Mouse (Mus musculus): ENCODE data around the gene Naa25.

Naa25 gene

DNA sequence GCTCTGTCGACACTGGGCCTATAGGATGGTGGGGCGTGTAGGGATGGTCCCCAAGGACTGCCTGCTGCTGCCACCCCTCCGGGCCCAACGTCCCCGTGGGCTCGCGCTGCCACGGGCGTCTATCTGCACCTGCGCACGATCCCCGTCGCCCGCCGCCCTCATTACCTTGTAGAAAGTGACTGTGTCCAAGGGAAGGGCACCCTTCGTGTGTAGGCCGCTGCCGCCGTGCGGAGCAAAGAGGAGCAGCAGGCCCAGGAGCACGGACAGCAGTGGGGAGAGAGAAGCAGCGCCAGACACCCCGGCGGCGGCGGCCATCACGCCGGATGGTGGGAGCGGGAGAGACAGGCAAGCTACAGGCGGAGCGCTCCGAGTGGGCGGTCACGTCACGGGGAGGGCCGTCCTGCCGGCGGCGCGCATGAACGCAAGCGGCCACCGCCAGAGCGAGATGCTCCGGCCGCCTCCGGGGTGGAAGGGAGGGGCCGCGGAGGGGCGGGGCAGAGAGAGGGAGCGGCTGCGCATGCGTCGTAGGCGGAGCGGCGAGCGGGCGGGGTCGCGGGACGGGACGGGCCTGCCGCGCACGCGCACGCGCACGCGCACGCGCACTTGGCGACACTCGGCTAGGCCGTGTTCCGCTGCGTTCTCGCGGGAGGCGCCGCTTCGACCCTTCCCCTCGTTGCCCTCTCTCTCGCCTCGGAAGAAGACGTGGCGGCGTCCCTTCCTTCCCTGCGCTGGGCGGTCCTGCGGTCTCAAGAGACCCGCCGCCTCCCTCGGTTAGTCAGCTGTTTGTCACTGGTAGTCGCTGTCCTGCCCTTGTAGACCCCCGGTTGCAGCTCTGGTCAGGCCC is 54.5 kb downstream of the Naa25 start, which contains the start of gene Erp29:
TSS of gene Erp29 (minus strand) at position 481 of the 844 bp plus-strand sequence.
- peak; percentile 94 for DNase-seq (ENCODE audit: low read depth, low spot score)

DNA sequence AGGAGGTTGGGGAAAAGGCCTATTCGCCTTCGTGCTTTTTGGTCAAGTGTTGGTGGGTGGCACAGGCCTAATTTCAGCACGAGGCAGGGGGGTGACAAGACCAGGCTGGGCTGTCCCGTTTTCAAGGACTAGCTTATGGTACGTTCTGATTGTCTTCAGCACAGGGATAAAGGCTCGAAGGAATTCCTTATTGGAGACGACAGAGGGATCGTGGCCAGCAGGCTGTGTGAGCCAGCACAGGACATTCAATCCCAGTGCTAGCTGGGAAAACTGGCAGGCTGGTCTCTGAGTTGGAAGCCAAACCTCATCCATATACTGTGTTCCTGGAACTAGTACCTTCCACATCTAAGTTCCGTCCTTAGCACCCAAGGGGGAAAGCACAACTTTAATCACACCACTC is 55.2 kb downstream of the Naa25 start:
- no peak for DNase-seq (ENCODE audit: low read depth, low spot score)

DNA sequence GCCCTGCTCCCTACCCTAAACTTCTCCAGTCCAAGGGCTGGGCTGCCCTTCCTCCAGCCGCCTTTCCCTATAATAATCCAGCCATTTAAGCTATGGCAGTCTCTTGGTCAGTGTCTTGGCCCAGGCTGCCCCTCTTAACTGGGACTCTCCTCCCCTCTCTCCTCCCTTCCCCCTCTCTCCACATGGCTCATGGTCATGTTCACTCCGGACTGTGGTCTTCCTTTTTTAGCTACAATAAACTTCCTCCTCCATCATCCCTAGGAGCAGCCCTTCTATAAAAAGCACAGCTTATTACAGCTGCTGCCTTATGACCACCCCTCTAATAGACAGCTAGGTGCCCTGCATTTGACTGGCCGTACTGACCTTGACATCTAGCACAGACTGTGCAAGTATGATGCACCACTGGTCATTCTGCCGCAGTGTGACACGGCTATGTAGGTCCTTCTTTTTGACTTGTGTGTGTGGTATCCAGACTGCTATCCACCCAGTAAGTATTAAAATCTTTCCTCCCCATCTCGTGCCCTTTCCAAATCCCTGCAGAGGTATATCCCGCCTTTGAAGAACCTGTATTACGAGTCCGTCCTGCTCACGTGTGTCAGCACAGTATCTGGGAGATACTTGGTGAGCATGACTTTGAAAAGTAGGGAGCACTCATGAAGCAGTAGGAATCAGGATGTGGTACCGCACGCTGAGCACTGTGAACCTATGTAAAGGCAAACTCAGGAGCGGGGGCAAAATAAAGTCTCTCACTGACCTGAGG is 56.2 kb downstream of the Naa25 start:
- no peak for DNase-seq (ENCODE audit: low read depth, low spot score)

- no peak for DNase-seq (ENCODE audit: low read depth, low spot score)
These were observed 56.7 kb downstream of the Naa25 start for GRCm38 (mm10) chr5:121454503-121454782.

DNA sequence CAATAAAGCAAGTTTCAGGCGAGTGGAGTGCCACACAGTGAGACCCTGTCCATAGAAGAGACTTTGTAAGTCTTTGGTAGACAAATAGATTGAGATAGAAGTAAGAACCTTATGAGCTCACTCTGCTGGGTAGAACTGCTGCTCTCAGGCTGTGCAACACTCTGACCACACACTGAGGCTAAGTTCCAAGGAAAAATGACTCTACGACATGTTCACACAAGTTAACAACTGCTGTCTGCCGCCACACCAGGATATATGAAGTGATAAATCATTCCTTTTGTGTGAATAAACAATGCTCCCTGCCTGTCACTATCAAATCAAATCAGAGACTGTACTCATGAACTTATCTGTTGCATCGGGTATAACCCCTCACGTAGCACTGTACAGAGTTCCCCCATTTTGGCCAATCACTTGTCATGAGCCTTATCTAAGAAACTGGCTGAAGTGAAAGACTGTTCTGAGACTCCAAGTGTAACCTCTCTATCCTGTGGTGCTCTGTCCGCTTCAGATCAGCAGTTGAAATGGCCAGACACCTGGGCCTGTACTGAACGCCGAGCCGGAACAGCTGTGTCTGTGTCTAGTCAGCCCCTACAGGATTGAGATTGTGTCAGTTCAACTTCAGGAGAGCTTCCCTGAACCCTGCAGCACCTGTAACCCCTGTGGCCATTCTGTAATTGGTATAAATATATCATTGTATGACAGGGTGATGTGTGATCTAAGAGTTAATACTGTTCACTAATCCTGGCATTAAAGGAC is 58.0 kb downstream of the Naa25 start:
- DNase-seq (ENCODE audit: low read depth, low spot score): no peak

DNA sequence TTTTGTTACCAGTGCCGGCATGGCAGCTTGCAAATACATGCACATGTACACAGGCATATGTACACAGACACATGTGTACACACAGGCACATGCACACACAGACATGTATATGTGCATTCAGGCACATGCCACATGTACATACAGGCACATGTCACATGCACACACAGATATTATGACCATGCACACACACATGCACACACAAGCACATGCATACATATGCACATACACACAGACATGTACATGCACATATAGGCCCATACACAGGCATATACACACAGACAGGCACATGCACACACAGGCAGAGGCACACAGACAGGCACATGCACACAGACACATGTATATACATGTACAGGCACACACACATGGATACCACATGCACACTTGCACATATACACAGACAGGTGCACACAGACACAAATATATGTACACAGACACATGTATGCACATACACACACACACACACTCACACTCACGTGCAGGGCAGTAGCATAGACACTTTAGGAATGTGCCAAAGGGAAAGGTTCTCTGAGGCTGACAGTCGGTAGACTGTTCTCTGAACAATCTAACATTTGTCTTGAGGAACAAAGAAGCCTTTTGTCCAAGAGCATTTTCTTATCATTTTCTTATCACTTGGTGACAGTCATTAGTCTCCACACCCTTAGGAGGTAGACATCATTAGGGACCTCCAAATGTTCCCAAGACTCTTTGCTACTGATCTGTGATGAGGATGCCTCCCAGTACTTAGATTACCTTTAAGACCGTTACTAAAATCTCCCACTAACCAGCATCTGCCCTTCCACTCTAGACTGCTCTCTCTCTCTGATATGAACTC is 63.8 kb downstream of the Naa25 start:
- DNase-seq (ENCODE audit: low read depth, low spot score): no peak

DNA sequence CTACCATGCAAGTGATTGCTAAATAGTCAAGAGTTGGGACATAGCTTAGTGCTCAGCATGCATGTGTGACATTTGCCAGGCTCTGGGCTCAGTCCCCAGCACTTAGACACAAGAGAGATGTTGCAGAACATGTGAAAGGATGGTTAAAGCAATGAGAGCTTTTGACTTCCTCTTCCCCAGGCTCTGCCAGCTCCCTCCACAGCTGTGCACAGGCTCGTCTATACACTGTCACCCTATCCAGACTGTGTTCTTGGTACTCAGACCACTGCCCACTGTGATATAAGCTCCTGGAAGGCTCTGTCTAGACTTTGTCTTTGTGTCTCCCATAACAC is 64.4 kb downstream of the Naa25 start:
- no peak for DNase-seq (ENCODE audit: low read depth, low spot score)

DNA sequence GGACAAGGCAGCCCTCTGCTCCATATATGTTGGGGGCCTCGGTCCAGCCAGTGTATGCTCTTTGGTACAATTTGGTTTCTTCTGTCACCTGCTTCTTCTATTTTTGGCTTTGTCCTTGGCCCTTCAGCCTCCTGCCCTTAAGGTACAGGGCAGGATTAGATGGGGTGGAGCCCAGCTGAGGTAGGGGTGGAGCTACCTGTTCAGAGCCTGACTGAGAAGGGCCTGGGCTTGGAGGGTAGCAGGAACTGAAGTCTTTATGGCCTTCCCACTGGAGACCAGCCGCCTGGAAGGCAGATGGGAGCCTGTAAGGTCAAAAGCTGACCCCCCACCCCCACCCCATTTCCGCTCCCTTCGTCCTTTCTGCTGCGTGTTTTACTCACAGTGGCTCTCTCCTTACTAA is 65.2 kb downstream of the Naa25 start:
- no peak for DNase-seq (ENCODE audit: low read depth, low spot score)

- no peak for DNase-seq (ENCODE audit: low read depth, low spot score)
These were observed 66.0 kb downstream of the Naa25 start for GRCm38 (mm10) chr5:121463601-121464250.

DNA sequence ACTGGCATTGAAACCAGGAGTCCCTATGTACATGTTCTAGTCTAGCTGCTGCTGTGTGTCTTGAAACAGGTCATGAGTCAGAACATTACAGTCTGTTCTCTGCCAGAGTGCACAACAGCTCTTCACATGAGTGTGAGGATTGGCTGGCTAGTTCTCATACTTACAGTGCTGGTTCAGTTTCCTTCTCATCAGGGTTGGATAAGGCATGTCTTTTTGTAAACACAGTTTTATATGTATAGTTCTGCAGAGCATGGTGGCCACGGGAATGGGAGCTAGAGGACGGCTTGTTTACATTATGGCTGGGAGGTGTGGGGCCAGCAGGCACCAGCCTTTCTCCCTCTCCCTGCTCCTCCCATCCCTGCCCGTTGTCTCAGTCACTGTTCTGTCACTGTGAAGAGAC is 71.8 kb downstream of the Naa25 start:
- no peak for DNase-seq (ENCODE audit: low read depth, low spot score)

- no peak for DNase-seq (ENCODE audit: low read depth, low spot score)
These were observed 74.7 kb downstream of the Naa25 start for GRCm38 (mm10) chr5:121472411-121472810.

- DNase-seq (ENCODE audit: low read depth, low spot score): no peak
These were observed 76.9 kb downstream of the Naa25 start for GRCm38 (mm10) chr5:121474610-121475009.

DNA sequence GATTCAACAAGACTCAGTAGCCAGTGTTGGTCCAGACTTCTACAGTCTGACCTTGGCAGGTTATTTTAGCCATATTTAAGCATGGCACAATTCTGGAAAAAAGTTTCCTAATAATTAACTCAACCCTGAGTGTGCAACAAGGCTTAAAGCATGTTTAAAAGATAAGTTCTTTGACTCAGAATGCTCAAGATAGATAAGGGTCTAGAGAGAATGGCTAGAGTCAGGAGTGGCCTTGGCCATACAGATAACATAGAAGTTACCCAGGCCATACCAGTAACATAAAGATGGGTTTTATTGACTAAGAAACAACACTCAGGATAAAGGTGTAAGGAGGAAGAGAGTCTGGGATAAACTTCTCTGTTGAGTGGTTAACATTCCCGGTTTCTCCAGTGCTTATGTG is 78.3 kb downstream of the Naa25 start:
- no peak for DNase-seq (ENCODE audit: low read depth, low spot score)

GRCm38 (mm10) chr5:121477680-121478079 is 79.9 kb downstream of the Naa25 start:
- DNase-seq (ENCODE audit: low read depth, low spot score): peak; percentile 58

GRCm38 (mm10) chr5:121484801-121485200 is 87.1 kb downstream of the Naa25 start:
- DNase-seq (ENCODE audit: low read depth, low spot score): no peak

- no peak for DNase-seq (ENCODE audit: low read depth, low spot score)
These were observed 95.6 kb downstream of the Naa25 start for GRCm38 (mm10) chr5:121493305-121493704.

Measured in ES-CJ7 (cell line).